Mouse (Mus musculus) forebrain, embryonic 14.5 days (tissue): ENCODE data around the gene Usp15. TPM values are rescaled to one million over a fixed set of nuclear protein-coding genes. Genes with fewer than 3 reads are reported as not detected.

Experiments
- microRNA-seq: library from miRNA; unstranded; fragments of <30 nt; microRNA quantifications from one replicate; pipeline ENCODE4, GENCODE M21; 2016
- polyA plus RNA-seq: library from polyadenylated mRNA; unstranded; fragments of >200 nt; fragmentation: Nextera tagmentation; extraction: Ambion mirVana; gene quantifications from 2 replicates; pipeline ENCODE4 v1.2.1, GENCODE M21; 2014

The Usp15 gene
- polyA plus RNA-seq, 1 experiment from 2014 or later = 63.9 TPM

Small RNA genes lying within 50 kb of the gene (microRNA-seq; reads per million reads assigned to microRNA genes)
- gene Gm27920 = 0.66 reads per million

Other genes with a start within 250 kb of the Usp15 start
- gene Mon2, start 120.5 kb downstream of the Usp15 start, polyA plus RNA-seq = 23.5 and 26.2 TPM in 2 replicates
- 21.4 and 31.4 TPM in 2 replicates for gene Fam19a2, start 67.0 kb upstream of the Usp15 start, polyA plus RNA-seq